Mouse (Mus musculus) ES-Bruce4 (cell line): ENCODE measurements around the gene Adarb1. TPM values are rescaled to one million over a fixed set of nuclear protein-coding genes. Genes with fewer than 3 reads are reported as not detected.

Source experiments
- H3K27ac ChIP-seq: 2 replicates; pipeline ENCODE4 v1.5.1; 2012; ENCODE audit warnings: low read length, inconsistent platforms; ENCODE audit not compliant: insufficient read depth
- H3K27me3 ChIP-seq: 2 replicates; pipeline ENCODE4 v1.6.1; 2012; ENCODE audit warnings: mild to moderate bottlenecking, low read length, inconsistent platforms; ENCODE audit not compliant: control insufficient read depth, poor library complexity, insufficient read depth, severe bottlenecking
- H3K36me3 ChIP-seq: 2 replicates; pipeline ENCODE4 v1.6.1; 2012; ENCODE audit warnings: inconsistent platforms, mild to moderate bottlenecking, low read length, moderate library complexity; ENCODE audit not compliant: control insufficient read depth, poor library complexity, insufficient read depth, severe bottlenecking
- H3K4me1 ChIP-seq: one replicate; pipeline ENCODE4 v1.8.1; 2011; ENCODE audit warnings: low read length; ENCODE audit not compliant: control insufficient read depth, insufficient read depth
- H3K4me3 ChIP-seq: 2 replicates; pipeline ENCODE4 v1.5.1; 2011; ENCODE audit warnings: low read depth, mild to moderate bottlenecking, low read length
- H3K9ac ChIP-seq: 2 replicates; pipeline ENCODE4 v1.6.1; 2012; ENCODE audit warnings: low read depth, mild to moderate bottlenecking, inconsistent platforms; ENCODE audit not compliant: poor library complexity, severe bottlenecking
- H3K9me3 ChIP-seq: replicated peaks from 2 replicates; pipeline ENCODE4 v1.6.1; 2012; ENCODE audit warnings: mild to moderate bottlenecking, low read length, inconsistent platforms; ENCODE audit not compliant: control insufficient read depth, poor library complexity, insufficient read depth, severe bottlenecking
- CTCF ChIP-seq: IDR thresholded peaks from one replicate; pipeline ENCODE4 v1.8.1; 2011; ENCODE audit warnings: low read depth, low read length
- EP300 ChIP-seq: IDR thresholded peaks from 2 replicates; pipeline ENCODE4 v1.6.1; 2011; ENCODE audit warnings: low read depth, low read length; ENCODE audit not compliant: insufficient read depth
- POLR2A ChIP-seq: IDR thresholded peaks from one replicate; pipeline ENCODE4 v1.8.1; 2011; ENCODE audit warnings: low read length; ENCODE audit not compliant: insufficient read depth
- polyA plus RNA-seq: library from polyadenylated mRNA; stranded (reverse); fragments of >200 nt; gene quantifications from 2 replicates; pipeline ENCODE4 v1.2.4, GENCODE M21; 2011; ENCODE audit warnings: low read depth; ENCODE audit not compliant: missing spikeins, insufficient read depth, insufficient read length

Gene Adarb1
- polyA plus RNA-seq, 1 experiment: 9.7 TPM

- Histone ChIP-seq H3K27ac (no peak overlapping the region), H3K36me3 (peaks cover 5% of the 10 kb centered on the region; the same call in 1 of the 2 replicates), H3K9me3 (no peaks in the 10 kb centered on the region), H3K9ac (no peak overlapping the region), H3K4me1 (no peaks in the 10 kb centered on the region), H3K27me3 (no peaks in the 10 kb centered on the region), H3K4me3 (no peak overlapping the region)
- TF ChIP-seq EP300 (no peak), CTCF (no peak), POLR2A (no peak)
These were observed 148.9 kb downstream of the Adarb1 start for GRCm38 (mm10) chr10:77269129-77269528.

- Histone ChIP-seq H3K27ac (no peak overlapping the region), H3K36me3 (peaks cover 5% of the 10 kb centered on the region; the same call in 1 of the 2 replicates), H3K27me3 (no peaks in the 10 kb centered on the region), H3K4me3 (no peak overlapping the region), H3K9me3 (no peaks in the 10 kb centered on the region), H3K4me1 (no peaks in the 10 kb centered on the region), H3K9ac (no peak overlapping the region)
- TF ChIP-seq CTCF (no peak), EP300 (no peak), POLR2A (no peak)
These were observed 151.0 kb downstream of the Adarb1 start for GRCm38 (mm10) chr10:77267027-77267426.

DNA sequence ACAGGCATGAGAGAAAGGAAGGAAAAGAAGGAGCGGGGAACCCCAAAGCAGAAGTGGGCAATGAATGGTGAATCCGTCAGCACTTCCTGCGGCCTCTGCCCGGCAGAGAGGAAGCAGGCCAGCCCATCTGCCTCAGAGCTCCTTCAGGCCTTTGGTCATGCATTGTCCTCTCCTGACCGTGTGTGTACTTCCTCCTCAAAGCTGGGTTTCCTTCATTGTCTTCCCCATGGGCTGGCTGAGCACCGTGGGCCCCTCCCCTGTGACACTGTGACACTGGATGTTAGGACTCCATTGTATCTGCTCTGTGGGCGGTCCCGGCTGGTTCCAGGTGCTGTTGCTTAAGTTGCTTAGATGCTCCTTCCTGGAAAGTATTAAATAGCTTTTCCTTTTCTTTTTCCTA, 151.8 kb downstream of the Adarb1 start:
- H3K9me3 ChIP-seq: no peaks in the 10 kb centered on the region
- H3K9ac ChIP-seq: no peak overlapping the region
- H3K27ac ChIP-seq: no peak overlapping the region
- H3K27me3 ChIP-seq: no peaks in the 10 kb centered on the region
- no peak overlapping the region for H3K4me3 ChIP-seq
- TF ChIP-seq CTCF: no peak
- TF ChIP-seq POLR2A: no peak
- TF ChIP-seq EP300: no peak
- peaks cover 5% of the 10 kb centered on the region; the same call in 1 of the 2 replicates for H3K36me3 ChIP-seq
- no peaks in the 10 kb centered on the region for H3K4me1 ChIP-seq

DNA sequence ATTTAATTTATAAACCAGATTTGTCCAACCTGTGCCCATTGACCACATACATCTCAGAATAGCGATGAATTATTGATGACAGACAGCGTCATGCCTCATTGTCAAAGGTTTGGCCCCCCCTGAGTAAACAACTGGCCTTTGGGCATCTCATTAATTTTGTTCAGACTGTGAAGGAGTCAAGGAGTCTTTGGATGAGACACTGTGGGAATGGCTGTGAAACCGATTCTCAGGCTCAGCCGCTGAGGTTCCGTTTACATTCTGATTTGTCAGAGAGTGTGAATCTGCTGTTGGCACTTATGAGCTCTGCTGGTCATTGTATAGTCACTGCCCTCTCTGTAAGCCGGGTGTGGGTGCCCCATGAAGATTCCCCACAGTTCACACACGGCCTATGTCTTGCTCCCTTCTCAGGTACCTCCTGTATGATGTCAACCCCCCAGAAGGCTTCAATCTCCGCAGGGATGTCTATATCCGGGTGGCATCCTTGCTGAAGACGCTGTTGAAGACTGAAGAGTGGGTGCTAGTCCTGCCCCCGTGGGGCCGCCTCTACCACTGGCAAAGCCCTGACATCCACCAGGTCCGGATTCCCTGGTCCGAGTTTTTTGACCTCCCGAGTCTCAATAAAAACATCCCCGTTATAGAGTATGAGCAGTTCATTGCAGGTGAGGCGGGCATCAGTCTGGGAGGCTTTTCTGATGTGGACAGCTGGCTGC, 157.7 kb downstream of the Adarb1 start:
- no peak overlapping the region for H3K9ac ChIP-seq
- H3K27me3 ChIP-seq: no peaks in the 10 kb centered on the region
- H3K9me3 ChIP-seq: no peaks in the 10 kb centered on the region
- H3K27ac ChIP-seq: no peak overlapping the region
- TF ChIP-seq CTCF (no peak), POLR2A (no peak), EP300 (no peak)
- H3K36me3 ChIP-seq: no peaks in the 10 kb centered on the region
- H3K4me3 ChIP-seq: no peak overlapping the region
- H3K4me1 ChIP-seq: no peaks in the 10 kb centered on the region

GRCm38 (mm10) chr10:77258704-77259621, 159.1 kb downstream of the Adarb1 start, which contains the start of gene Pofut2:
TSS of gene Pofut2 (plus strand) at chr10:77259218.
- TF ChIP-seq EP300: no peak
- TF ChIP-seq POLR2A: peak; percentile 82
- peak; percentile 29 for TF ChIP-seq CTCF
- Histone ChIP-seq H3K4me1 (no peaks in the 10 kb centered on the region), H3K9ac (peak within 1 kb of the TSS; percentile 65), H3K27me3 (no peaks in the 10 kb centered on the region), H3K9me3 (no peaks in the 10 kb centered on the region), H3K4me3 (peak within 1 kb of the TSS; percentile 84), H3K36me3 (no peaks in the 10 kb centered on the region), H3K27ac (no peak within 1 kb of the TSS)
